Mouse (Mus musculus): ENCODE results near the gene Cdc123. TPM values are rescaled to one million over a fixed set of nuclear protein-coding genes. Genes with fewer than 3 reads are reported as not detected.

Gene Cdc123
- total and polyA plus RNA-seq, 2 experiments from 2014 or later, result 52.6 to 161 TPM

GRCm38 (mm10) chr2:5844181-5844872, 637 bp downstream of the Cdc123 start:
- Histone ChIP-seq H3K27me3 (ENCODE audit: control insufficient read depth, insufficient read depth, low read length) (no peaks in the 10 kb centered on the region), H3K9ac (replicated peaks; ENCODE audit: low read depth, low read length) (peak overlapping the region; percentile 78), H3K36me3 (replicated peaks; ENCODE audit: control insufficient read depth, insufficient read depth, low read length) (peaks cover 27% of the 10 kb centered on the region), H3K4me1 (ENCODE audit: control insufficient read depth, insufficient read depth) (0 out of 2 replicates have a peak, but pooled peaks cover 8% of the 10 kb centered on the region), H3K9me3 (replicated peaks; ENCODE audit: control insufficient read depth, low read length) (no peaks in the 10 kb centered on the region), H3K4me3 (ENCODE audit: low read depth, low read length) (peak overlapping the region; percentile 91), H3K27ac (ENCODE audit: low read depth) (peak overlapping the region; percentile 91), H3K4me2 (ENCODE audit: low read depth, low read length) (peak overlapping the region; percentile 83)
- no peak for DNase-seq (ENCODE audit: low spot score)
- 3% methylated on average over 23 of the region's 23 CpGs for WGBS
- ATAC-seq (ENCODE audit: insufficient read depth, low read depth), result peak; percentile 10; the same call in 1 of the 2 replicates
- TF ChIP-seq EP300 (IDR thresholded peaks at IDR 0.05; ENCODE audit: low read depth) (no peak), CTCF (IDR thresholded peaks at IDR 0.05; ENCODE audit: low read depth) (no peak)

DNA sequence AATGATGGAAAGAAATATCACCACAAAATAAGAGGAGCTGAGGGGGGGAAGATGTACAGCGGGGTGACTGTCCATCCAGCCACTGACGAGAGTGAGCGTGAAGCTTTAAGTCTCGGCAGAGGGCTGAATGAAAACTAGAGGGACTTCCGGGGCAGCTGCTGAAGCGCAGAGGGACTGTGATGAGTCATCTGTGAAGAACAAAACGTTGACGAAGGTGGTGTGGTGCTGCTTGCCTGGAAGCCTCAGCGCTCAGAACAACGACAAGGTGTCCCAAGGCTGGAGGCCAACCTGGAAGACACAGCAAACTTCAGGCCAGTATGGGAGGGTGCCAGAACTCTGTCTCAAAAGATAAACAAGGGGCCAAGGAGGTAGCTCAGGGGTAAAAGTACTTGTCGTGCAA, 4.1 kb downstream of the Cdc123 start:
- no peak overlapping the region for H3K27ac ChIP-seq (ENCODE audit: low read depth)
- H3K4me2 ChIP-seq (ENCODE audit: low read depth, low read length), result no peak overlapping the region
- H3K4me3 ChIP-seq (ENCODE audit: low read depth, low read length), result no peak overlapping the region
- ATAC-seq (ENCODE audit: insufficient read depth, low read depth), result no peak
- no peak for TF ChIP-seq CTCF (IDR thresholded peaks at IDR 0.05; ENCODE audit: low read depth)
- TF ChIP-seq EP300 (IDR thresholded peaks at IDR 0.05; ENCODE audit: low read depth), result no peak
- no peaks in the 10 kb centered on the region for H3K27me3 ChIP-seq (ENCODE audit: control insufficient read depth, insufficient read depth, low read length)
- H3K4me1 ChIP-seq (ENCODE audit: control insufficient read depth, insufficient read depth), result 0 out of 2 replicates have a peak, but pooled peaks cover 2% of the 10 kb centered on the region
- no peak overlapping the region for H3K9ac ChIP-seq (replicated peaks; ENCODE audit: low read depth, low read length)
- 94% methylated on average over 11 of the region's 11 CpGs for WGBS
- no peaks in the 10 kb centered on the region for H3K9me3 ChIP-seq (replicated peaks; ENCODE audit: control insufficient read depth, low read length)
- DNase-seq (ENCODE audit: low spot score), result no peak
- H3K36me3 ChIP-seq (replicated peaks; ENCODE audit: control insufficient read depth, insufficient read depth, low read length), result peaks cover 50% of the 10 kb centered on the region

- H3K36me3 ChIP-seq (replicated peaks; ENCODE audit: control insufficient read depth, insufficient read depth, low read length), result peaks cover 36% of the 10 kb centered on the region
- no peaks in the 10 kb centered on the region for H3K4me1 ChIP-seq (ENCODE audit: control insufficient read depth, insufficient read depth)
- no peak overlapping the region for H3K4me3 ChIP-seq (ENCODE audit: low read depth, low read length)
- H3K9ac ChIP-seq (replicated peaks; ENCODE audit: low read depth, low read length), result no peak overlapping the region
- H3K27ac ChIP-seq (ENCODE audit: low read depth), result no peak overlapping the region
- DNase-seq (ENCODE audit: low spot score), result no peak
- H3K9me3 ChIP-seq (replicated peaks; ENCODE audit: control insufficient read depth, low read length), result no peaks in the 10 kb centered on the region
- no peak overlapping the region for H3K4me2 ChIP-seq (ENCODE audit: low read depth, low read length)
- no peak for TF ChIP-seq EP300 (IDR thresholded peaks at IDR 0.05; ENCODE audit: low read depth)
- TF ChIP-seq CTCF (IDR thresholded peaks at IDR 0.05; ENCODE audit: low read depth), result no peak
- WGBS, result 91% methylated on average over 5 of the region's 5 CpGs
- ATAC-seq (ENCODE audit: insufficient read depth, low read depth), result no peak
- H3K27me3 ChIP-seq (ENCODE audit: control insufficient read depth, insufficient read depth, low read length), result no peaks in the 10 kb centered on the region
Observed at GRCm38 (mm10) chr2:5825265-5825913, 19.6 kb downstream of the Cdc123 start.

DNA sequence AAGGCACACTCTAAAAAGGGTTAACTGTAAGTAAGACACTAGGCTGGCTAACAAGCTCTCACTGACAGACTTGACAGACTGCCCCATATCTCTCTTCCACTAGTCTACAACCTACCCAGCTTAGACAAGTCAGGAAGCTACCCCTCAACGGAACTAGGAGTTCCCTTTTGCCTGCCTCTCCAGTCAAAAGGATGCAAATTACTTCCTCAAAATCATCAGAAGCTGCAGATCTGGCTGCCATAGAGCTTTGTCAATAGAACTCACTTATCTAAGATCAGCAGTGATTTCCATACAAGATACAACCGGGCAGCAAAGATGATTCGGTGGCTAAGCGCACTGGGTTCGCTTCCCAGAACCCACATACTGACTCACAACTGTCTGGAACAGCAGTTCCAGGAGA, 20.3 kb downstream of the Cdc123 start:
- no peak overlapping the region for H3K4me2 ChIP-seq (ENCODE audit: low read depth, low read length)
- H3K9me3 ChIP-seq (replicated peaks; ENCODE audit: control insufficient read depth, low read length), result no peaks in the 10 kb centered on the region
- H3K36me3 ChIP-seq (replicated peaks; ENCODE audit: control insufficient read depth, insufficient read depth, low read length), result peaks cover 40% of the 10 kb centered on the region
- H3K27me3 ChIP-seq (ENCODE audit: control insufficient read depth, insufficient read depth, low read length), result no peaks in the 10 kb centered on the region
- no peak overlapping the region for H3K27ac ChIP-seq (ENCODE audit: low read depth)
- TF ChIP-seq EP300 (IDR thresholded peaks at IDR 0.05; ENCODE audit: low read depth), result no peak
- TF ChIP-seq CTCF (IDR thresholded peaks at IDR 0.05; ENCODE audit: low read depth), result no peak
- no peak overlapping the region for H3K9ac ChIP-seq (replicated peaks; ENCODE audit: low read depth, low read length)
- no peak for ATAC-seq (ENCODE audit: insufficient read depth, low read depth)
- DNase-seq (ENCODE audit: low spot score), result no peak
- 81% methylated on average over 5 of the region's 5 CpGs for whole genome bisulfite sequencing
- no peaks in the 10 kb centered on the region for H3K4me1 ChIP-seq (ENCODE audit: control insufficient read depth, insufficient read depth)
- no peak overlapping the region for H3K4me3 ChIP-seq (ENCODE audit: low read depth, low read length)

- no peak overlapping the region for H3K9ac ChIP-seq (replicated peaks; ENCODE audit: low read depth, low read length)
- H3K9me3 ChIP-seq (replicated peaks; ENCODE audit: control insufficient read depth, low read length), result no peaks in the 10 kb centered on the region
- no peak overlapping the region for H3K27ac ChIP-seq (ENCODE audit: low read depth)
- 35% methylated on average over 1 of the region's 1 CpGs for WGBS
- no peaks in the 10 kb centered on the region for H3K27me3 ChIP-seq (ENCODE audit: control insufficient read depth, insufficient read depth, low read length)
- TF ChIP-seq EP300 (IDR thresholded peaks at IDR 0.05; ENCODE audit: low read depth) (no peak), CTCF (IDR thresholded peaks at IDR 0.05; ENCODE audit: low read depth) (peak; percentile 31)
- no peak overlapping the region for H3K4me2 ChIP-seq (ENCODE audit: low read depth, low read length)
- no peak overlapping the region for H3K4me3 ChIP-seq (ENCODE audit: low read depth, low read length)
- no peak for ATAC-seq (ENCODE audit: insufficient read depth, low read depth)
- peaks cover 43% of the 10 kb centered on the region for H3K36me3 ChIP-seq (replicated peaks; ENCODE audit: control insufficient read depth, insufficient read depth, low read length)
- no peaks in the 10 kb centered on the region for H3K4me1 ChIP-seq (ENCODE audit: control insufficient read depth, insufficient read depth)
- DNase-seq (ENCODE audit: low spot score), result peak; percentile 19
Observed at GRCm38 (mm10) chr2:5824213-5824612, 20.8 kb downstream of the Cdc123 start.
